Mouse (Mus musculus) lung, embryonic 16.5 days (tissue): ENCODE results near the gene Gm11239. TPM values are rescaled to one million over a fixed set of nuclear protein-coding genes. Genes with fewer than 3 reads are reported as not detected.
"Not testable (repeated sequence)": the region's sequence is repeated elsewhere in the genome, so short reads cannot be mapped to it uniquely, and the experiment has no call there.

Experiments
- ATAC-seq: fragments of 200-750 bp; cut with Nextera tagmentation; 2 replicates; pipeline ENCODE4 v1.8.0; 2017; ENCODE audit warnings: low read depth, mild to moderate bottlenecking, moderate library complexity
- H3K27ac ChIP-seq: fragments of 300-500 bp; sonication (generic); 2 replicates; pipeline ENCODE4 v1.5.1; 2014; ENCODE audit warnings: mild to moderate bottlenecking, control low read depth, low read length
- H3K27me3 ChIP-seq: fragments of 300-500 bp; sonication (generic); 2 replicates; pipeline ENCODE4 v1.6.1; 2014; ENCODE audit warnings: low read depth, low read length, mixed read lengths; ENCODE audit not compliant: control insufficient read depth, insufficient read depth
- H3K36me3 ChIP-seq: fragments of 300-500 bp; sonication (generic); 2 replicates; pipeline ENCODE4 v1.6.1; 2014; ENCODE audit warnings: low read length; ENCODE audit not compliant: control insufficient read depth, insufficient read depth
- H3K4me1 ChIP-seq: fragments of 300-500 bp; sonication (generic); replicated peaks from 2 replicates; pipeline ENCODE4 v1.6.1; 2014; ENCODE audit warnings: low read length, mixed read lengths; ENCODE audit not compliant: control insufficient read depth, insufficient read depth
- H3K4me2 ChIP-seq: fragments of 300-500 bp; sonication (generic); 2 replicates; pipeline ENCODE4 v1.6.1; 2014; ENCODE audit warnings: low read depth, low read length, control low read depth
- H3K4me3 ChIP-seq: fragments of 300-500 bp; sonication (generic); 2 replicates; pipeline ENCODE4 v1.5.1; 2014; ENCODE audit warnings: mild to moderate bottlenecking, low read length, control low read depth
- H3K9ac ChIP-seq: fragments of 300-500 bp; sonication (generic); 2 replicates; pipeline ENCODE4 v1.6.1; 2014; ENCODE audit warnings: low read length, control low read depth
- H3K9me3 ChIP-seq: fragments of 300-500 bp; sonication (generic); 2 replicates; pipeline ENCODE4 v1.6.1; 2016; ENCODE audit warnings: low read length; ENCODE audit not compliant: control insufficient read depth
- WGBS: fragments of 180-500 bp; shearing (Covaris S2); extraction: QIAGEN DNeasy Blood & Tissue Kit; methylation state at CpG from one replicate; pipeline ENCODE4 v1.1.7; 2014; 5-methylcytosine and 5-hydroxymethylcytosine counted together
- polyA plus RNA-seq: library from polyadenylated mRNA; unstranded; fragments of >200 nt; fragmentation: Nextera tagmentation; extraction: Ambion mirVana; gene quantifications from 2 replicates; pipeline ENCODE4 v1.2.1, GENCODE M21; 2015

Gene Gm11239
- not detected in 2 replicates for polyA plus RNA-seq

- not testable (repeated sequence) for H3K4me1 ChIP-seq, H3K36me3 ChIP-seq
- no CpG with 5 or more reads among the region's 4 CpGs for WGBS
These were observed at the start of gene Gm11239 for GRCm38 (mm10) chr4:73668054-73668453. Gm11239 (plus strand) TSS chr4:73668354.

GRCm38 (mm10) chr4:73622684-73623083, 45.5 kb upstream of the Gm11239 start, which contains the start of gene Gm11237:
Gm11237 (plus strand) TSS chr4:73622984.
- not testable (repeated sequence) for ATAC-seq, H3K4me1 ChIP-seq, H3K36me3 ChIP-seq, H3K4me3 ChIP-seq, H3K27ac ChIP-seq, H3K9me3 ChIP-seq, H3K9ac ChIP-seq, H3K27me3 ChIP-seq, H3K4me2 ChIP-seq
- no CpG with 5 or more reads among the region's 3 CpGs for WGBS

More at GRCm38 (mm10) chr4:73668054-73668453, at the start of gene Gm11239:
- not testable (repeated sequence) for ATAC-seq, H3K27ac ChIP-seq, H3K9me3 ChIP-seq, H3K4me2 ChIP-seq, H3K4me3 ChIP-seq, H3K27me3 ChIP-seq, H3K9ac ChIP-seq

GRCm38 (mm10) chr4:73637821-73638220, 30.3 kb upstream of the Gm11239 start, which contains the start of gene Gm11236:
Gm11236 (plus strand) TSS chr4:73638121.
- H3K9ac ChIP-seq, H3K4me3 ChIP-seq: not testable (repeated sequence)
- no CpG with 5 or more reads among the region's 4 CpGs for WGBS

GRCm38 (mm10) chr4:73661864-73662263, 6.3 kb upstream of the Gm11239 start:
- H3K36me3 ChIP-seq, H3K27me3 ChIP-seq, H3K4me2 ChIP-seq, ATAC-seq, H3K9ac ChIP-seq, H3K4me1 ChIP-seq, H3K9me3 ChIP-seq, H3K4me3 ChIP-seq, H3K27ac ChIP-seq: not testable (repeated sequence)
- 83% methylated on average over 4 of the region's 4 CpGs for WGBS

More at GRCm38 (mm10) chr4:73637821-73638220, 30.3 kb upstream of the Gm11239 start, which contains the start of gene Gm11236:
- not testable (repeated sequence) for H3K27me3 ChIP-seq, ATAC-seq, H3K4me1 ChIP-seq, H3K36me3 ChIP-seq, H3K9me3 ChIP-seq, H3K4me2 ChIP-seq, H3K27ac ChIP-seq

GRCm38 (mm10) chr4:73683216-73683615, 15.1 kb downstream of the Gm11239 start, which contains the start of gene Gm428:
Gm428 (plus strand) TSS chr4:73683516.
- not testable (repeated sequence) for H3K4me3 ChIP-seq, H3K27ac ChIP-seq, H3K4me2 ChIP-seq, H3K4me1 ChIP-seq, H3K27me3 ChIP-seq, H3K9me3 ChIP-seq, ATAC-seq, H3K36me3 ChIP-seq, H3K9ac ChIP-seq
- no CpG with 5 or more reads among the region's 4 CpGs for WGBS

GRCm38 (mm10) chr4:73718761-73719160, 50.6 kb downstream of the Gm11239 start:
- 89% methylated on average over 1 of the region's 1 CpGs for WGBS
- no peak overlapping the region for H3K4me3 ChIP-seq
- H3K9ac ChIP-seq, result no peak overlapping the region
- H3K36me3 ChIP-seq, result no peaks in the 10 kb centered on the region
- no peak overlapping the region for H3K27ac ChIP-seq
- H3K4me2 ChIP-seq, result no peak overlapping the region
- ATAC-seq, result no peak
- H3K27me3 ChIP-seq, result no peaks in the 10 kb centered on the region
- H3K9me3 ChIP-seq, result no peaks in the 10 kb centered on the region
- H3K4me1 ChIP-seq, result no peaks in the 10 kb centered on the region

- H3K27ac ChIP-seq, result no peak overlapping the region
These were observed 51.7 kb downstream of the Gm11239 start for GRCm38 (mm10) chr4:73719819-73720218.

More at GRCm38 (mm10) chr4:73719819-73720218, 51.7 kb downstream of the Gm11239 start:
- H3K36me3 ChIP-seq, result no peaks in the 10 kb centered on the region
- H3K27me3 ChIP-seq, result no peaks in the 10 kb centered on the region
- no peaks in the 10 kb centered on the region for H3K4me1 ChIP-seq
- H3K9ac ChIP-seq, result no peak overlapping the region
- H3K9me3 ChIP-seq, result no peaks in the 10 kb centered on the region
- no peak overlapping the region for H3K4me3 ChIP-seq
- no peak overlapping the region for H3K4me2 ChIP-seq
- no peak for ATAC-seq

Other genes starting within 250 kb of the Gm11239 start
- gene Gm11238, start 60.5 kb upstream of the Gm11239 start, polyA plus RNA-seq, result not detected in 2 replicates
- not detected in 2 replicates for gene Gm11237, start 45.4 kb upstream of the Gm11239 start, polyA plus RNA-seq
- gene Gm11236, start 30.2 kb upstream of the Gm11239 start, polyA plus RNA-seq, result not detected in 2 replicates
- gene Gm428, start 15.2 kb downstream of the Gm11239 start, polyA plus RNA-seq, result not detected in 2 replicates
- gene Rasef, start 122.6 kb downstream of the Gm11239 start, polyA plus RNA-seq, result 4.7 and 4.9 TPM in 2 replicates
- gene Gm11758, start 207.9 kb downstream of the Gm11239 start, polyA plus RNA-seq, result not detected in 2 replicates
- gene Gm11757, start 222.8 kb downstream of the Gm11239 start, polyA plus RNA-seq, result not detected in 2 replicates
- not detected in 2 replicates for gene Gm13871, start 237.6 kb downstream of the Gm11239 start, polyA plus RNA-seq